Mouse (Mus musculus): ENCODE measurements around the gene A830031A19Rik. TPM values are rescaled to one million over a fixed set of nuclear protein-coding genes. Genes with fewer than 3 reads are reported as not detected.

A830031A19Rik gene
- polyA plus RNA-seq, 1 experiment from 2014 or later: not detected

DNA sequence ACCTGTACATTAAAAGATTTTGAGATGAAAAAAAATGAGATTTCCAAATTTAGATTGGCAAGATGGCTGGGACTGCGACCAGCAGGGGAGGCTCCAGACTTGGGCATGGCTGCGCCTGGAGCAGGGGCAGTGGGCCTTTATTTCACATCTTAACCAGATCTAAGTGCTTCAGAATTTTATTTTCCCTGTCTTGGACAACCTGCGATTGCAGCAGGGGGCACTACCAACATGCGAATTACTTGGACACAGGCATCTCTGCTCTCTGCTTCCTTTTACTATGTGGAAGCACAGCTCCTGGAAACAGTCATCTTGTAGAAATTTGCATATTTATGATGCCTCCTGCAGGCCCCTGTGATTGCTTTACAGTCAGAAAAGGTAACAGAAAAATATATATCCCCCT, 9.5 kb downstream of the A830031A19Rik start:
- peak; percentile 36 for ATAC-seq (ENCODE audit: low FRiP score, low read depth)
- Histone ChIP-seq H3K27me3 (peaks cover 12% of the 10 kb centered on the region; the same call in 1 of the 2 replicates), H3K4me3 (no peak overlapping the region), H3K36me3 (no peaks in the 10 kb centered on the region), H3K9ac (replicated peaks) (no peak overlapping the region), H3K9me3 (no peaks in the 10 kb centered on the region), H3K4me1 (peaks cover 24% of the 10 kb centered on the region), H3K4me2 (replicated peaks) (no peak overlapping the region), H3K27ac (replicated peaks) (no peak overlapping the region)
- WGBS: 59% methylated on average over 4 of the region's 4 CpGs

DNA sequence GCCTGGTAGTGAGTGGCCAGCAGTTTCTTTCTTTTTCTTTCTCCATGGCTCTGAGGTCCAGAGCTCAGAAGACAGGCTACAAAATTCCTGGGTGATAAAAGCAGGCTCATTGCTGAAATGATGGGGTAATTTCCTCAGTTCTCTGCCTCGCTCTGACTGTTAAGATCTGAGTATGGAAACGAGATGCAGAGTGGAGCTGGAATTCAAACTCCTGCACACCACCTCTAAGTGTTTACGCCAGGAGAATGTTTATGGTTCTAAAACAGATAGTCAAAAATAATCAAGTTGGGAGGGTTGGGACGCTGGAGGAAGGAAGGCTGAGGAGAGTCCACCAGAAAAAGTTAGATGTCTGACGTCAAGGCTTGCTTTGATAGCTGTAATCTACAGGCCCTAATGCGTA, 10.6 kb downstream of the A830031A19Rik start:
- Histone ChIP-seq H3K9ac (replicated peaks) (no peak overlapping the region), H3K27me3 (peaks cover 12% of the 10 kb centered on the region; the same call in 1 of the 2 replicates), H3K27ac (replicated peaks) (no peak overlapping the region), H3K4me1 (peaks cover 26% of the 10 kb centered on the region), H3K9me3 (no peaks in the 10 kb centered on the region), H3K4me3 (no peak overlapping the region), H3K4me2 (replicated peaks) (no peak overlapping the region), H3K36me3 (no peaks in the 10 kb centered on the region)
- ATAC-seq (ENCODE audit: low FRiP score, low read depth): no peak
- 80% methylated on average over 6 of the region's 6 CpGs for WGBS

DNA sequence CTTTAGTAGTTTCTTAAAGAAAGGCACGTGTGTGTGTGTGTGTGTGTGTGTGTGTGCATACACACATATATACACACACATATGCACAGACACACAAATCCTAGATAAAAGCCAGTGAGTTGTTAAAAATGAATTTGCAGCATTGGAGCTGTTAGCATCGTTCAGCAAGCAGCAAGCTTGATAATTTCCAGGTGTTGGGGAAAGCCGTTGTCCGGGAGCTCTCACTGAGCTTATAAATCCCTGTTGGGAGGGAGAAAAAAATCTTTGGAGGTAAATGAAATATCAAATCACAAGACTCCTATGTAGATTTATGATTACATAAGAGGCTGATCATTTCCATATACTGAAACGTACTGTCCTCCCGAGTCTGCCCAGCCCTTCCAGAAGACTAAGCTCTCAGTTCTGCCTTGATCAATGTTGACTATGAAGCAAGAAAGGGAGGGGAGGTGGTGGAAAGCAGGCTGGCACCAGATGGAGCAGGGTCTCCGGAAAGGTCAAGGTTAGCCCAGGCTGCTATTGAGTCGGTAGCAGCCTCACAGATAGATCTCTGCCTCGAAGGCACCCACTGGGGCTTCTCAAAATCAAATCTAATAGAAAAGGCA, 12.3 kb downstream of the A830031A19Rik start:
- ATAC-seq (ENCODE audit: low FRiP score, low read depth): peak; percentile 57; the same call in 1 of the 2 replicates

DNA sequence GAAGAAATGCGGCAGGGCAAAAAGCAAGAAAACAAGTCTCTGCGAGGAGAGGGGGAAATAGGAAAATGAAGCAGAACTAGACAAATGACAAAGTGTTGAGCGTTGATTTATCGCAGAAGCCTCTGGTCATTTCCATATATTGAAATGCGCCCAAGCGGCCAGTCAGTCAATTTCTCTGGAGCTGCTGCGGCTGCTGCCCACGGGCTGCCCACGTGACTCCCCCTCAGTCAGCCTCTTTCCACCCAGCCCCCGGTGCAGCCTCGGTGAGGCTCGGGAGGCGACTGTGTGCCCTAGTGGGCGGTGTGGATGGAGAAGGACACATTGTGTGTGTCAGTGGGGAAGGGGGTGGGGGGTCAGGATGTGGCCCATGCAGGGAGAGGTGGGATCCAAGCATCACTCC, 13.0 kb downstream of the A830031A19Rik start:
- peak; percentile 77 for ATAC-seq (ENCODE audit: low FRiP score, low read depth)
- peak overlapping the region; percentile 61 for H3K4me2 ChIP-seq (replicated peaks)
- H3K9ac ChIP-seq (replicated peaks): peak overlapping the region; percentile 34; the same call in 1 of the 2 replicates
- no peaks in the 10 kb centered on the region for H3K36me3 ChIP-seq
- no peaks in the 10 kb centered on the region for H3K9me3 ChIP-seq
- H3K27me3 ChIP-seq: peaks cover 11% of the 10 kb centered on the region; the same call in 1 of the 2 replicates
- H3K27ac ChIP-seq (replicated peaks): 0 out of 2 replicates have a peak overlapping the region, but pooled peaks have one; percentile 25
- peaks cover 26% of the 10 kb centered on the region for H3K4me1 ChIP-seq
- under 1% methylated on average over 14 of the region's 14 CpGs for WGBS
- H3K4me3 ChIP-seq: peak overlapping the region; percentile 33

More for the DNA sequence above, 12.3 kb downstream of the A830031A19Rik start:
- H3K27ac ChIP-seq (replicated peaks): peak overlapping the region; percentile 30; the same call in 1 of the 2 replicates
- H3K4me1 ChIP-seq: peaks cover 26% of the 10 kb centered on the region
- peaks cover 11% of the 10 kb centered on the region; the same call in 1 of the 2 replicates for H3K27me3 ChIP-seq
- H3K9ac ChIP-seq (replicated peaks): no peak overlapping the region
- H3K36me3 ChIP-seq: no peaks in the 10 kb centered on the region
- H3K4me3 ChIP-seq: no peak overlapping the region
- no peaks in the 10 kb centered on the region for H3K9me3 ChIP-seq
- 20% methylated on average over 9 of the region's 9 CpGs for WGBS
- H3K4me2 ChIP-seq (replicated peaks): peak overlapping the region; percentile 61

DNA sequence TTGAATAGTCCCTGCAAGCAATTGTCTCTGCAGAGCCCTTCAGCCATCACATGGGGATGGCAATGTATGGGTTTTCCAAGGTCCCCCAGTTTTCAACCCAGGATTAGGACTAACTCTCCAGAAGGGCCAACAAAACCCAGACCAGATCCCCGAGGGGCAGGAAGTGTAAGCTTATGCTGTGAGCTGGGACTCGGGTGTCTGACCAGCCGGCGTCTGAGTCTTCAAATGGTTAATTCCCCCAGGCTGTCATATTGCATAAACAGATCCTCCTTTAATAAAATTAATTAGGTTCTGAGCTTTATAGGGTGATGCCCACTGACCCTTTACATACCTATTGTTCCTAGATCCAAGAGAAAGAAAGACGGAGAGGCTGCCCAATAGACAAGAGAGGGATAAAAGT, 14.4 kb downstream of the A830031A19Rik start:
- H3K4me3 ChIP-seq: peak overlapping the region; percentile 31
- H3K27ac ChIP-seq (replicated peaks): no peak overlapping the region
- H3K9ac ChIP-seq (replicated peaks): no peak overlapping the region
- ATAC-seq (ENCODE audit: low FRiP score, low read depth): no peak
- H3K4me2 ChIP-seq (replicated peaks): peak overlapping the region; percentile 61
- peaks cover 11% of the 10 kb centered on the region; the same call in 1 of the 2 replicates for H3K27me3 ChIP-seq
- peaks cover 26% of the 10 kb centered on the region for H3K4me1 ChIP-seq
- no peaks in the 10 kb centered on the region for H3K36me3 ChIP-seq
- WGBS: under 1% methylated on average over 5 of the region's 5 CpGs
- H3K9me3 ChIP-seq: no peaks in the 10 kb centered on the region

DNA sequence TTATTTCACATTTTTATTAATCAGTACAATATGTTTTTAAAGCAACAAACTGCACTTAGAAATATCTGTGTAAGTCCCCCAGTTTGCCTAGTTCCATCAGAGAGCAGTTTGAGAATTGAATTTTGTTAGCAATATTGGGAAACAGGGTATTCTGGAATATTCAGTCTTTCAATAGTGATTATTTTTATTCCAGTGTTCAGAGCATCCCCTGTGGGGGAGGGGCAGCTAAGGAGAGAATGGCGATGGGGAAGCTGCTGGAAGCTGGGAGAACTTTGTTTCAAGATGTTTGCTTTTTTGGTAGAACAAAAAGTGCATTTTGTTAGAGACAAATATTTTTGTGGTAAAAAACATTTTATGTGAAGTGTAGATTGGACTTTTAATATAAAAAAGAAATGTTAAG, 15.7 kb downstream of the A830031A19Rik start:
- Histone ChIP-seq H3K9me3 (no peaks in the 10 kb centered on the region), H3K4me2 (replicated peaks) (no peak overlapping the region), H3K27me3 (peaks cover 8% of the 10 kb centered on the region; the same call in 1 of the 2 replicates), H3K36me3 (no peaks in the 10 kb centered on the region), H3K9ac (replicated peaks) (no peak overlapping the region), H3K4me3 (no peak overlapping the region), H3K27ac (replicated peaks) (no peak overlapping the region), H3K4me1 (peaks cover 26% of the 10 kb centered on the region)
- ATAC-seq (ENCODE audit: low FRiP score, low read depth): no peak
- 6% methylated on average over 1 of the region's 1 CpGs for WGBS

DNA sequence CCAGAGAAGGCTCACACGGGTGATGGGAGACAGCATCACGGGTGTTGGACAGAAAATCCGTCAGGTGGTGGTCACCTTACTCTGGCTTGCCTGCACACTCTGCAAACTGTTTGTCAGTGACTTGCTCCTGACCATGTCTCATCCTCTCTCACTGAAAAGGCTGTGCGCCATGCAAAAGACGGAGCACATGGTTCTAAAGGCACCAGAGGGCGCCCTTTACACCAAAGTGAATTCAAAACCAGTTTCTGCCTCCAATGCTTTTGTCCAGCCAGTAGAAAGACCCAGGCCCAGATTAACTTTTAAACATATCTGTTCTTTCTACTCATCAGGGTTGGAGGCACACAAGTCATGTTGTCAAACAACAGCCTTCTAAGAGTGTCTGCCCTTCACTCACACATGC, 22.0 kb downstream of the A830031A19Rik start:
- H3K27ac ChIP-seq (replicated peaks): no peak overlapping the region
- H3K4me3 ChIP-seq: no peak overlapping the region
- H3K9me3 ChIP-seq: no peaks in the 10 kb centered on the region
- peaks cover 6% of the 10 kb centered on the region for H3K4me1 ChIP-seq
- 68% methylated on average over 6 of the region's 6 CpGs for WGBS
- H3K4me2 ChIP-seq (replicated peaks): no peak overlapping the region
- ATAC-seq (ENCODE audit: low FRiP score, low read depth): no peak
- H3K9ac ChIP-seq (replicated peaks): no peak overlapping the region
- no peaks in the 10 kb centered on the region for H3K36me3 ChIP-seq
- peaks cover 17% of the 10 kb centered on the region for H3K27me3 ChIP-seq

DNA sequence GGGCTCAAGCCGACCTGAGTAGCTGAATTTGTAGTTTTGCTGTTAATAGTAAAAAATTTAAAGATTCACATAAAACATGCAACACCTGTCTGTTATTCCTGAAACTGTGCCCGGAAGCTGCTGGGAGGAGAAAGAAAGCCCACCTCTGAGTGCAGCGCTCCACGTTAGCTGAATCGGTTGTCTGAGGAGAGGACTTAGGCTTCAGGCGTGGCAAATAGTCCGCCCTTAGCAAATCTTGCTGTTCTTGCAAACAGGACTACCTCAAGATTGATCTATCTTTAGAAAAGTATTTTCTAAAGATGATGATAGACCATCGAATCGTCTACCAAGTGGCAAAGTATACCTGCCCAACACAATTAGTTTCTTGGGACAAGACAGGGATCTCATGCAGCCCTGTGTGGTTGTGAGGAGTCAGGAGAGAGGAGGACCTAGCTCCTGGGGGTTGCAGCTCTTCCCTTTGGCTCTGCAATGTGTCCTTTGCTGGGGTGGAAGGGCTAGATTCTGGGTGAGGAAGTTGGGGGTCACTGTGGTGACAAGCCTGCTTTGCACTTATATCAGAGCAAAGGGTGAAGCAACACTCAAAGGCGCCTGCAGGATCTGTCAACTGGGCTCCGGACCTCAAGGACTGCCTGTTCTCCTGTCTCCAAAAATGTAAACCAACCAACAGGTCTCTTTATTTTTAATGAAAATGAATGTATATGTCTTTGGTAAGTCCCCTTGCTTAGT, 24.7 kb downstream of the A830031A19Rik start:
- Histone ChIP-seq H3K27ac (replicated peaks) (no peak overlapping the region), H3K4me1 (peaks cover 6% of the 10 kb centered on the region), H3K36me3 (no peaks in the 10 kb centered on the region), H3K4me2 (replicated peaks) (peak overlapping the region; percentile 60), H3K27me3 (peaks cover 18% of the 10 kb centered on the region), H3K9me3 (no peaks in the 10 kb centered on the region), H3K4me3 (no peak overlapping the region), H3K9ac (replicated peaks) (no peak overlapping the region; the same call in 1 of the 2 replicates)
- no peak for ATAC-seq (ENCODE audit: low FRiP score, low read depth)
- WGBS: 79% methylated on average over 11 of the region's 11 CpGs

DNA sequence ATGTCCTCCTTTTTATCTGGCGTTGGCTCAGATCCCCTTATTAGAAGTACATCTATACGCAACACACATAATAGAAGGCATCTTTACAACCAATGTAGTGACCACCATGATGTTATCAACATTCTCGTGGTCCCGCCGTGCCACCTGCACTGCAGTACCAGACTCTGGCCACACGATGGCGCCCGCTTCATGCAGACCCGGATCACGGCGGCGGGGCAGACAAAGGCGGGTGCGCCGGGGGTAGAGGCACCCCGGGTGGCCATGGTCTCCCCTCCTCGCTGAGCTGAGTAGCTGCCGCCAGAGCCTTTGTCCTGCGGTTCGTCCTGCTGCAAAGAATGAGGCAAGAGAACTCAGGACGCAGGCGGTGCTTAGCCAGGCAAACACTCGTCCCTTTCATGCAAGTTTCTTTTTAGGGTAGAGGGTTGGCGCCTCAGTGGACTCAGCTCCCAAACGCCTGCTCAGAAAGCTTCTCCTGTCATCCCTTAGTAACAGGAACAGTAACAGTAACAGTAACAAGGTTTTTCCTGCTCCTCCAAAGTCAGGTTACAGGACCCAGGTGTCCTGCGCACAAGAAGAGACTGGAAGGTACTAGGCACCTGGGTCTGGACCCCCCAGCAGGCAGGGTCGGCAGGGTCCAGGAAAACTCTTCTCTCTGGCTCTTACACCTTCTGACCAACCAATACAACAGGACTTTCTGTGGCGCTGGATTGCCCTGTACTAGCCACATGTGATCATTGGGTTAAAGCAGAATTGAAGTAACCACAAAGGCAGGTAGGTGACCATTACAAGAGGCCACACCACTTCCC, 25.4 kb downstream of the A830031A19Rik start:
- Histone ChIP-seq H3K4me1 (peaks cover 6% of the 10 kb centered on the region), H3K4me3 (peak overlapping the region; percentile 47), H3K27me3 (peaks cover 18% of the 10 kb centered on the region), H3K27ac (replicated peaks) (peak overlapping the region; percentile 39; the same call in 1 of the 2 replicates), H3K36me3 (no peaks in the 10 kb centered on the region), H3K4me2 (replicated peaks) (peak overlapping the region; percentile 60), H3K9ac (replicated peaks) (peak overlapping the region; percentile 61), H3K9me3 (no peaks in the 10 kb centered on the region)
- ATAC-seq (ENCODE audit: low FRiP score, low read depth): peak; percentile 93
- WGBS: 4% methylated on average over 28 of the region's 28 CpGs

DNA sequence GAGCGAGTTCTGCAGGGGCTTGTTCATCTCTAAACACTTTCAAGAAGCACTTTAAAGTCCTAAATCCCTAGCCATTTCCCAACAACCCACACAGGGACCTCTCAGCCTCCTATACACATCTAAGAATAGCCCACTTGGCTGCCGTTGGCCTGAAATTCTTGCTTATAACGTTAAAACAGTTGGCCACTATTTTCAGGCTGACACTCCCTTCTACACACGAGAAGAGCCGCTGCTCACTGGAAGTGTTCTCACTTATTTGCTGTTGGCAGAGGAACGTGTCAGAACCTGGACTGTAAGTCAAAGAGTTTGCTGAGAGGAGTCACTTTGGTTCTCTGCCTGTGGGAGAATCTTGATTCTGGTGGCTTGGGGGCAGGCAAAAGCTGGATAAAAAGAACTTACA, 30.8 kb downstream of the A830031A19Rik start:
- Histone ChIP-seq H3K9me3 (no peaks in the 10 kb centered on the region), H3K27ac (replicated peaks) (no peak overlapping the region), H3K4me3 (no peak overlapping the region), H3K4me1 (no peaks in the 10 kb centered on the region), H3K36me3 (no peaks in the 10 kb centered on the region), H3K27me3 (peaks cover 10% of the 10 kb centered on the region; the same call in 1 of the 2 replicates), H3K9ac (replicated peaks) (no peak overlapping the region), H3K4me2 (replicated peaks) (no peak overlapping the region)
- no peak for ATAC-seq (ENCODE audit: low FRiP score, low read depth)
- WGBS: 86% methylated on average over 6 of the region's 6 CpGs

DNA sequence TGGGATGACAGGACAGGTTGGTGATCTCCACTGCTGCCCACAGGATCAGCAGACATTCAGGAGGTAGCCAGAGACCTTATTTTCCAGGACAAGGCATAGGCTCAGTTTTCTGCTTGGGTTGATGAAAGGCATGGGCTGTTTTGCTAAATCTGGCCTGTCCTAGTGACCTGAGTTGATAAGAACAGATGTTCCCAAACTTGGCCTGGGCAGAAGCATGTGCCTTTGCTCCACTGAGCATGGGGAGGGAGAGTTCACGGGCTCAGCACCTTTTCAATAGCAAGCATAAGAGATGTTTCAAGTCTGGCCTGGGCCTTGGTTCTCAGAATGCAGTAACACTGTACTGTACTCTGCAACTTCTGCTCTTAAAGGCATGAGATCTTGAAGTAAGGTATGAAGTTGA, 54.1 kb downstream of the A830031A19Rik start:
- Histone ChIP-seq H3K4me2 (replicated peaks) (no peak overlapping the region), H3K36me3 (no peaks in the 10 kb centered on the region), H3K27me3 (no peaks in the 10 kb centered on the region), H3K4me1 (peaks cover 8% of the 10 kb centered on the region; the same call in 1 of the 2 replicates), H3K9ac (replicated peaks) (no peak overlapping the region), H3K9me3 (no peaks in the 10 kb centered on the region), H3K4me3 (no peak overlapping the region), H3K27ac (replicated peaks) (no peak overlapping the region)
- no peak for ATAC-seq (ENCODE audit: low FRiP score, low read depth)
- 78% methylated on average over 1 of the region's 1 CpGs for WGBS
